Mouse (Mus musculus) liver, adult 2 months (tissue): ENCODE data around the gene Snph.

ENCODE experiments used
- CTCF ChIP-seq: fragments of 200-500 bp; IDR thresholded peaks from 2 replicates; pipeline ENCODE4 v1.5.1; 2011; ENCODE audit warnings: low read depth, low read length, control low read depth
- POLR2A ChIP-seq: fragments of 200-500 bp; IDR thresholded peaks from 2 replicates; pipeline ENCODE4 v1.6.1; 2011; ENCODE audit warnings: low read length, control low read depth; ENCODE audit not compliant: insufficient read depth; ENCODE audit errors: extremely low read depth

DNA sequence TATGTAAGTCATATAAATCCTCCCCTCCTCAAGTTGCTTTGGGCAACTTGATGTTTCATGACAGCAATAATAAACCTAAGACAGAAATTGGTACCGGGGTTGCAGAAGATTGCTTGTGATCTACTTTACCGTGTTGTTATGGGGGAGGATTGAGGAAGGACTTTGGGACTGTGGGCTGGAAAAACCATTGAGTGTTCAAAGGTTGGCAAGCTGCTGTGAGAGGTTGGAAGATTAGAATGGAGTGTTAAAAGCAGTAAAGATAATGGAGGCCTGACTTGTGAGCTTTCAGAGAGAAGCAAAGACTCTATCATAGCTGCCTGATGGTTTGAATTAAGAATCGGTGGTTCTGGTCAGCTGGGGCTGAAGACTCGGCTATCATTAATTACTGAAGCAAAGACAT, 53.2 kb downstream of the Snph start:
- TF ChIP-seq CTCF (no peak), POLR2A (no peak)
